Mouse (Mus musculus): ENCODE data around the gene Mink1.

DNA sequence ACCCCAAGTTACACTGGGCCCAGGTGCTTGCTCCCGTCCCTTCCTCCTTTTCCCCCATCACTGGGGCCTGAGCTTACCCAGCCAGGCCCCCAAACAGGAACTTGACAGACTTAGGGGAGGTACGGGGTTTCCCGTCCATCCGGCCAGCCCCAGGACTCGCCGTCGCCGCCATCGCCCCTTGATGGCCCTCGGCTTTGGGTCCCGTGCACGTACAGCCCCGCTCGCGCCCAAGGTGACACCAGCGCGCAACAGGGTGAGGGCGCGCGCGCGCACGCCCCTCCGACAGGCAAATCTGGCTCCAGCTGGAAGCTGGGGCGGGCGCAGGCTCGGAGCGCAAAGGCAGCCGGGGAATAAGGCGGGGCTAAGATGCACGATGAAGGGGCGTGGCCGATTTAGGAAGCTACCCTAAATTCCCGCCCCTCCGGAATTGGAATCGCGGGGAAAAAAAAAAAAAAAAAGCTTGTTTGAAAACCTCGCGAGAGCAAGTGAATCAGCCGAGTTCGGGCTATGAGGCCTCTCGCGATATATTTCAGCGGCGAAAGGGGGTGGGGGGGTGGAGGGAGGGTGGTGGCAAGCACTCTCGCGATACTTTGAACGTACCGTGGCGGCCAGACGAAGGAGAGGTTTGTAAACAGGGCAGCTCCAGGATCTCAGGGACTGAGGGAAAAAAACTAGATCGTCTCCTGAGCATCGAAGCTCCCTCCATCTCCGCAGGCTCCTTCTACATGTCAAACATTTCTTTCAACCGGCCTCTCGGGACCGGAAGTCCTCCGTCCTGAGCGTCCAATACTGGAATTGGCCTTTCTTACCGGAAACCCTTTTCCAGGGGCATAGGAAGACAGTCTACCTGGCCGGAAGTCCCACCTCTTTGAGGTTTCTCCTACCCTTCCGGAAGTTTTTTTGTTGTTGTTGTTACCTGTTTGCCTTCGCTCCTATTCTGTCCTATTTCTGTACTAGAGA, 84.3 kb downstream of the Mink1 start, which contains the start of the genes Rnf167 and Slc25a11:
- no peak for TF ChIP-seq CTCF (IDR thresholded peaks at IDR 0.05; ENCODE audit: low read depth, low read length)
- TF ChIP-seq POLR2AphosphoS5 (IDR thresholded peaks at IDR 0.05; ENCODE audit: insufficient replicate concordance, low read depth, low read length), result no peak
- no peak for TF ChIP-seq TAL1 (conservative IDR thresholded peaks at IDR 0.05; ENCODE audit: low read depth, low read length)
- TF ChIP-seq GATA1 (IDR thresholded peaks at IDR 0.05; ENCODE audit: borderline replicate concordance, low read length), result no peak
